Comparison of ENCODE assay signal across 7 mouse cellular contexts in genomic region chr5:74065565-74066275, GRCm38 (mm10). TPM values are rescaled to one million over a fixed set of nuclear protein-coding genes. Genes with fewer than 3 reads are reported as not detected.
DNase-seq lines count a peak whose midpoint lies in the region; ATAC-seq lines count a peak whose summit lies in the region.

No protein-coding gene starts in this region.

- H3K9ac ChIP-seq in intestine, embryonic 14.5 days (ENCODE audit: low read length) = no peak overlapping the region
- peak overlapping the region; percentile 95; the same call in 1 of the 2 replicates for H3K9ac ChIP-seq in lung, embryonic 15.5 days

- peaks cover 41% of the 10 kb centered on the region for H3K4me1 ChIP-seq in intestine, embryonic 14.5 days (replicated peaks; ENCODE audit: control insufficient read depth, insufficient read depth, low read length)
- H3K4me1 ChIP-seq in lung, embryonic 15.5 days = peaks cover 60% of the 10 kb centered on the region

- H3K4me3 ChIP-seq in intestine, embryonic 14.5 days (ENCODE audit: low read depth, low read length) = peak overlapping the region; percentile 17
- peak overlapping the region; percentile 75 for H3K4me3 ChIP-seq in lung, embryonic 15.5 days

- H3K9me3 ChIP-seq in intestine, embryonic 14.5 days (ENCODE audit: control insufficient read depth, low read length) = no peaks in the 10 kb centered on the region
- H3K9me3 ChIP-seq in lung, embryonic 15.5 days = no peaks in the 10 kb centered on the region

- H3K27me3 ChIP-seq in intestine, embryonic 14.5 days (replicated peaks; ENCODE audit: control insufficient read depth, insufficient read depth, low read length) = no peaks in the 10 kb centered on the region
- no peaks in the 10 kb centered on the region for H3K27me3 ChIP-seq in lung, embryonic 15.5 days

- DNase-seq in ES-CJ7 (ENCODE audit: low read depth, low spot score) (peak; percentile 92), R1 (ENCODE audit: low read depth, low spot score) (peak; percentile 96)
- peak; percentile 66 for DNase-seq in intestine, embryonic 14.5 days (ENCODE audit: low spot score)
- DNase-seq in thymus, adult 18-20 months = no peak
- DNase-seq in gastrocnemius, postnatal 4 days (ENCODE audit: low spot score in 2 of 2) = no peak
- DNase-seq in thymus, postnatal 10 days (ENCODE audit: low spot score in 2 of 2) = no peak

- ATAC-seq in intestine, embryonic 14.5 days (replicated peaks; ENCODE audit: low FRiP score, low TSS enrichment, low read depth) = no peak
- no peak for ATAC-seq in lung, embryonic 15.5 days (ENCODE audit: borderline replicate concordance, extremely low read depth, low FRiP score, low TSS enrichment)

- 0 out of 2 replicates have a peak overlapping the region, but pooled peaks have one; percentile 97 for H3K27ac ChIP-seq in intestine, embryonic 14.5 days (ENCODE audit: low read depth)
- peak overlapping the region; percentile 98 for H3K27ac ChIP-seq in lung, embryonic 15.5 days

- H3K4me2 ChIP-seq in intestine, embryonic 14.5 days (ENCODE audit: low read length) = peak overlapping the region; percentile 75
- peak overlapping the region; percentile 71 for H3K4me2 ChIP-seq in lung, embryonic 15.5 days

- WGBS in intestine, embryonic 14.5 days = 35% methylated on average over 11 of the region's 11 CpGs
- WGBS in lung, embryonic 15.5 days = 35% methylated on average over 11 of the region's 11 CpGs

- H3K36me3 ChIP-seq in intestine, embryonic 14.5 days (ENCODE audit: control insufficient read depth, insufficient read depth, low read length) = no peaks in the 10 kb centered on the region
- H3K36me3 ChIP-seq in lung, embryonic 15.5 days = no peaks in the 10 kb centered on the region

RNA-seq across cellular contexts. Expression of gene Usp46, which starts 2.5 kb away (rescaled TPM):
- polyA plus RNA-seq in intestine, embryonic 14.5 days (2014; fragmentation: Nextera tagmentation; extraction: Ambion mirVana) = 29.7 and 32.2 TPM in 2 replicates
- polyA plus RNA-seq in lung, embryonic 15.5 days (2015; fragmentation: Nextera tagmentation; extraction: Ambion mirVana) = 44.5 and 46.4 TPM in 2 replicates
- total RNA-seq in gastrocnemius, postnatal 4 days (2021) = 10 to 100 TPM; 39.0 to 41.3 TPM

Comparison
In these comparisons a context has a peak if more than half of its experiments do, and no peak if none do; other contexts are left out.
1. DNase-seq: peak in ES-CJ7 (single experiment), R1 (single experiment) and intestine, embryonic 14.5 days (single experiment); none in thymus, adult 18-20 months (0 of 2), gastrocnemius, postnatal 4 days (0 of 2) and thymus, postnatal 10 days (0 of 2).